Mouse (Mus musculus) ES-Bruce4 (cell line): ENCODE results near the gene Slc25a48. TPM values are rescaled to one million over a fixed set of nuclear protein-coding genes. Genes with fewer than 3 reads are reported as not detected.
A peak's percentile ranks its signal among the peaks of the same experiment; 100 is the strongest.

Experiments
- H3K27ac ChIP-seq: 2 replicates; pipeline ENCODE4 v1.5.1; 2012; ENCODE audit warnings: low read length, inconsistent platforms; ENCODE audit not compliant: insufficient read depth
- H3K27me3 ChIP-seq: 2 replicates; pipeline ENCODE4 v1.6.1; 2012; ENCODE audit warnings: mild to moderate bottlenecking, low read length, inconsistent platforms; ENCODE audit not compliant: control insufficient read depth, poor library complexity, insufficient read depth, severe bottlenecking
- H3K36me3 ChIP-seq: 2 replicates; pipeline ENCODE4 v1.6.1; 2012; ENCODE audit warnings: inconsistent platforms, mild to moderate bottlenecking, low read length, moderate library complexity; ENCODE audit not compliant: control insufficient read depth, poor library complexity, insufficient read depth, severe bottlenecking
- H3K4me1 ChIP-seq: one replicate; pipeline ENCODE4 v1.8.1; 2011; ENCODE audit warnings: low read length; ENCODE audit not compliant: control insufficient read depth, insufficient read depth
- H3K4me3 ChIP-seq: 2 replicates; pipeline ENCODE4 v1.5.1; 2011; ENCODE audit warnings: low read depth, mild to moderate bottlenecking, low read length
- H3K9ac ChIP-seq: 2 replicates; pipeline ENCODE4 v1.6.1; 2012; ENCODE audit warnings: low read depth, mild to moderate bottlenecking, inconsistent platforms; ENCODE audit not compliant: poor library complexity, severe bottlenecking
- H3K9me3 ChIP-seq: replicated peaks from 2 replicates; pipeline ENCODE4 v1.6.1; 2012; ENCODE audit warnings: mild to moderate bottlenecking, low read length, inconsistent platforms; ENCODE audit not compliant: control insufficient read depth, poor library complexity, insufficient read depth, severe bottlenecking
- CTCF ChIP-seq: IDR thresholded peaks from one replicate; pipeline ENCODE4 v1.8.1; 2011; ENCODE audit warnings: low read depth, low read length
- EP300 ChIP-seq: IDR thresholded peaks from 2 replicates; pipeline ENCODE4 v1.6.1; 2011; ENCODE audit warnings: low read depth, low read length; ENCODE audit not compliant: insufficient read depth
- POLR2A ChIP-seq: IDR thresholded peaks from one replicate; pipeline ENCODE4 v1.8.1; 2011; ENCODE audit warnings: low read length; ENCODE audit not compliant: insufficient read depth
- polyA plus RNA-seq: library from polyadenylated mRNA; stranded (reverse); fragments of >200 nt; gene quantifications from 2 replicates; pipeline ENCODE4 v1.2.4, GENCODE M21; 2011; ENCODE audit warnings: low read depth; ENCODE audit not compliant: missing spikeins, insufficient read depth, insufficient read length

Slc25a48 gene
- polyA plus RNA-seq, 1 experiment: 0.42 TPM

- no peak overlapping the region for H3K4me3 ChIP-seq
- no peaks in the 10 kb centered on the region for H3K9me3 ChIP-seq
- H3K4me1 ChIP-seq: peaks cover under 1% of the 10 kb centered on the region
- H3K27ac ChIP-seq: no peak overlapping the region
- no peaks in the 10 kb centered on the region for H3K27me3 ChIP-seq
- TF ChIP-seq POLR2A (no peak), EP300 (no peak), CTCF (no peak)
- H3K36me3 ChIP-seq: no peaks in the 10 kb centered on the region
- no peak overlapping the region for H3K9ac ChIP-seq
Observed at GRCm38 (mm10) chr13:56412286-56412873, 25.8 kb upstream of the Slc25a48 start.

GRCm38 (mm10) chr13:56418685-56419483 lies 19.3 kb upstream of the Slc25a48 start:
- no peaks in the 10 kb centered on the region for H3K27me3 ChIP-seq
- no peak overlapping the region for H3K9ac ChIP-seq
- no peak overlapping the region for H3K27ac ChIP-seq
- H3K4me1 ChIP-seq: peaks cover 5% of the 10 kb centered on the region
- H3K9me3 ChIP-seq: no peaks in the 10 kb centered on the region
- TF ChIP-seq EP300 (no peak), POLR2A (no peak), CTCF (no peak)
- no peaks in the 10 kb centered on the region for H3K36me3 ChIP-seq
- H3K4me3 ChIP-seq: no peak overlapping the region; the same call in 1 of the 2 replicates

- H3K36me3 ChIP-seq: no peaks in the 10 kb centered on the region
- no peak overlapping the region for H3K9ac ChIP-seq
- H3K4me3 ChIP-seq: no peak overlapping the region
- H3K4me1 ChIP-seq: peaks cover 5% of the 10 kb centered on the region
- peak; percentile 92 for TF ChIP-seq EP300
- no peak for TF ChIP-seq POLR2A
- H3K9me3 ChIP-seq: no peaks in the 10 kb centered on the region
- no peaks in the 10 kb centered on the region for H3K27me3 ChIP-seq
- no peak overlapping the region for H3K27ac ChIP-seq
Observed at GRCm38 (mm10) chr13:56419538-56419937, 18.6 kb upstream of the Slc25a48 start.

- no peaks in the 10 kb centered on the region for H3K27me3 ChIP-seq
- TF ChIP-seq POLR2A (no peak), CTCF (peak; percentile 11)
- no peak overlapping the region for H3K9ac ChIP-seq
- peak overlapping the region; percentile 18; the same call in 1 of the 2 replicates for H3K4me3 ChIP-seq
- no peak overlapping the region for H3K27ac ChIP-seq
- H3K4me1 ChIP-seq: peaks cover 5% of the 10 kb centered on the region
- no peaks in the 10 kb centered on the region for H3K9me3 ChIP-seq
- no peaks in the 10 kb centered on the region for H3K36me3 ChIP-seq
Observed at GRCm38 (mm10) chr13:56422072-56422723, 16.0 kb upstream of the Slc25a48 start.

- Histone ChIP-seq H3K9ac (no peak overlapping the region), H3K9me3 (no peaks in the 10 kb centered on the region), H3K27me3 (no peaks in the 10 kb centered on the region), H3K4me3 (no peak overlapping the region), H3K36me3 (no peaks in the 10 kb centered on the region), H3K4me1 (no peaks in the 10 kb centered on the region), H3K27ac (no peak overlapping the region)
- TF ChIP-seq CTCF: no peak
- TF ChIP-seq POLR2A: no peak
- no peak for TF ChIP-seq EP300
Observed at GRCm38 (mm10) chr13:56425931-56426330, 12.2 kb upstream of the Slc25a48 start.

GRCm38 (mm10) chr13:56426365-56426764 lies 11.8 kb upstream of the Slc25a48 start, which contains the start of gene Gm3045:
Gm3045 (plus strand) TSS chr13:56426594.
- Histone ChIP-seq H3K4me1 (no peaks in the 10 kb centered on the region), H3K9ac (no peak within 1 kb of the TSS), H3K27me3 (no peaks in the 10 kb centered on the region), H3K4me3 (no peak within 1 kb of the TSS), H3K27ac (no peak within 1 kb of the TSS), H3K36me3 (no peaks in the 10 kb centered on the region), H3K9me3 (no peaks in the 10 kb centered on the region)
- TF ChIP-seq EP300 (no peak), POLR2A (no peak), CTCF (no peak)
